Mouse (Mus musculus) olfactory bulb, adult 2 months (tissue): ENCODE results near the gene Gm42517. TPM values are rescaled to one million over a fixed set of nuclear protein-coding genes. Genes with fewer than 3 reads are reported as not detected.

ENCODE experiments used
- H3K27ac ChIP-seq: fragments of 200-500 bp; 2 replicates; pipeline ENCODE4 v1.5.1; 2012; ENCODE audit warnings: low read depth, low read length; ENCODE audit not compliant: insufficient read depth
- H3K4me1 ChIP-seq: fragments of 200-500 bp; 2 replicates; pipeline ENCODE4 v1.6.1; 2012; ENCODE audit warnings: low read length; ENCODE audit not compliant: control insufficient read depth, insufficient read depth
- H3K4me3 ChIP-seq: fragments of 200-500 bp; 2 replicates; pipeline ENCODE4 v1.5.1; 2012; ENCODE audit warnings: mild to moderate bottlenecking, low read depth, low read length, moderate library complexity; ENCODE audit not compliant: insufficient read depth
- CTCF ChIP-seq: fragments of 200-500 bp; IDR thresholded peaks from 2 replicates; pipeline ENCODE4 v1.5.1; 2012; ENCODE audit warnings: low read depth, mild to moderate bottlenecking, low read length, moderate library complexity; ENCODE audit not compliant: insufficient read depth
- POLR2A ChIP-seq: fragments of 200-500 bp; IDR thresholded peaks from 2 replicates; pipeline ENCODE4 v1.6.1; 2012; ENCODE audit warnings: mild to moderate bottlenecking, low read depth, low read length, moderate library complexity; ENCODE audit not compliant: insufficient read depth
- WGBS: fragments of 180-500 bp; shearing (Covaris S2); methylation state at CpG from one replicate; pipeline ENCODE4 v1.1.7; 2018; 5-methylcytosine and 5-hydroxymethylcytosine counted together
- polyA plus RNA-seq: library from polyadenylated mRNA; stranded (reverse); fragments of >200 nt; gene quantifications from 2 replicates; pipeline ENCODE4 v1.2.4, GENCODE M21; 2012; ENCODE audit warnings: low replicate concordance; ENCODE audit not compliant: missing spikeins, insufficient read depth, insufficient read length

Gm42517 gene
- polyA plus RNA-seq: not detected in 2 replicates

- WGBS: 6% methylated on average over 31 of the region's 36 CpGs
- TF ChIP-seq CTCF: no peak
- no peak for TF ChIP-seq POLR2A
- peak within 1 kb of the TSS; percentile 83 for H3K4me3 ChIP-seq
- peak within 1 kb of the TSS; percentile 85 for H3K27ac ChIP-seq
- peaks cover 20% of the 10 kb centered on the region for H3K4me1 ChIP-seq
These were observed at the start of gene Gm42517 for GRCm38 (mm10) chr5:108367871-108368332. Gene Gm42517, minus strand, starts transcription at chr5:108367922.

GRCm38 (mm10) chr5:108414711-108415110 is 47.0 kb upstream of the Gm42517 start:
- no peak overlapping the region for H3K27ac ChIP-seq
- H3K4me1 ChIP-seq: no peaks in the 10 kb centered on the region
- no peak for TF ChIP-seq CTCF
- no peak for TF ChIP-seq POLR2A
- 80% methylated on average over 2 of the region's 2 CpGs for WGBS
- no peak overlapping the region for H3K4me3 ChIP-seq

GRCm38 (mm10) chr5:108406977-108407376 is 39.3 kb upstream of the Gm42517 start:
- no peaks in the 10 kb centered on the region for H3K4me1 ChIP-seq
- H3K27ac ChIP-seq: no peak overlapping the region
- no peak overlapping the region for H3K4me3 ChIP-seq
- 74% methylated on average over 2 of the region's 2 CpGs for WGBS
- TF ChIP-seq POLR2A (no peak), CTCF (no peak)

- Histone ChIP-seq H3K27ac (no peak overlapping the region), H3K4me1 (no peaks in the 10 kb centered on the region), H3K4me3 (no peak overlapping the region)
- TF ChIP-seq CTCF (no peak), POLR2A (no peak)
- WGBS: 75% methylated on average over 1 of the region's 1 CpGs
These were observed 37.7 kb upstream of the Gm42517 start for GRCm38 (mm10) chr5:108405460-108405859.

GRCm38 (mm10) chr5:108403453-108403852 is 35.7 kb upstream of the Gm42517 start:
- TF ChIP-seq POLR2A: no peak
- TF ChIP-seq CTCF: no peak
- no peaks in the 10 kb centered on the region for H3K4me1 ChIP-seq
- no peak overlapping the region for H3K4me3 ChIP-seq
- WGBS: 84% methylated on average over 4 of the region's 4 CpGs
- H3K27ac ChIP-seq: no peak overlapping the region

GRCm38 (mm10) chr5:108389744-108390143 is 22.0 kb upstream of the Gm42517 start:
- Histone ChIP-seq H3K27ac (no peak overlapping the region), H3K4me3 (no peak overlapping the region), H3K4me1 (peaks cover 5% of the 10 kb centered on the region)
- 79% methylated on average over 3 of the region's 3 CpGs for WGBS
- TF ChIP-seq CTCF (no peak), POLR2A (no peak)

- no peak for TF ChIP-seq POLR2A
- TF ChIP-seq CTCF: no peak
- H3K4me1 ChIP-seq: peaks cover 5% of the 10 kb centered on the region
- 79% methylated on average over 7 of the region's 7 CpGs for WGBS
- H3K4me3 ChIP-seq: no peak within 1 kb of the TSS
- H3K27ac ChIP-seq: peak within 1 kb of the TSS; percentile 63; the same call in 1 of the 2 replicates
These were observed 20.5 kb upstream of the Gm42517 start, which contains the start of gene Pde6b for GRCm38 (mm10) chr5:108388201-108388600. Gene Pde6b, plus strand, starts transcription at chr5:108388391.

- WGBS: 48% methylated on average over 4 of the region's 4 CpGs
- Histone ChIP-seq H3K4me1 (peaks cover 5% of the 10 kb centered on the region), H3K27ac (peak overlapping the region; percentile 63), H3K4me3 (no peak overlapping the region)
- TF ChIP-seq CTCF (no peak), POLR2A (no peak)
These were observed 18.7 kb upstream of the Gm42517 start for GRCm38 (mm10) chr5:108386449-108386848.

GRCm38 (mm10) chr5:108385632-108386031 is 17.9 kb upstream of the Gm42517 start:
- TF ChIP-seq POLR2A (no peak), CTCF (no peak)
- peak overlapping the region; percentile 63 for H3K27ac ChIP-seq
- 34% methylated on average over 2 of the region's 2 CpGs for WGBS
- H3K4me1 ChIP-seq: peaks cover 5% of the 10 kb centered on the region
- no peak overlapping the region for H3K4me3 ChIP-seq
